Mouse (Mus musculus): Measurements from ENCODE around the gene Ccr6.
"Not testable (repeated sequence)": the region's sequence is repeated elsewhere in the genome, so short reads cannot be mapped to it uniquely, and the experiment has no call there.

Ccr6 gene

GRCm38 (mm10) chr17:8235743-8236142, at the start of gene Ccr6:
Gene Ccr6, plus strand, starts transcription at chr17:8236043.
- in situ Hi-C loops (cut with MboI; ENCODE audit: low pct_unique_long_range_greater_than_20kb in 1 of 2, low sequenced_read_pairs in 2 of 2, unreplicated experiment in 1 of 2), result no loop called here

GRCm38 (mm10) chr17:8193678-8194077, 42.2 kb upstream of the Ccr6 start:
- in situ Hi-C loops (cut with MboI; ENCODE audit: low pct_unique_long_range_greater_than_20kb in 1 of 2, low sequenced_read_pairs in 2 of 2, unreplicated experiment in 1 of 2), result loop anchor here in 1 of 2 experiments (25.0 kb wide), 1 partner anchor 331 kb away; no protein-coding TSS in a partner anchor

GRCm38 (mm10) chr17:8195685-8196376, 40.0 kb upstream of the Ccr6 start:
- in situ Hi-C loops (cut with MboI; ENCODE audit: low pct_unique_long_range_greater_than_20kb in 1 of 2, low sequenced_read_pairs in 2 of 2, unreplicated experiment in 1 of 2), result loop anchor here in 1 of 2 experiments (25.0 kb wide), 1 partner anchor 334 kb away; no protein-coding TSS in a partner anchor

GRCm38 (mm10) chr17:8197652-8198051, 38.2 kb upstream of the Ccr6 start:
- in situ Hi-C loops (cut with MboI; ENCODE audit: low pct_unique_long_range_greater_than_20kb in 1 of 2, low sequenced_read_pairs in 2 of 2, unreplicated experiment in 1 of 2), result loop anchor here in 1 of 2 experiments (25.0 kb wide), 1 partner anchor 335 kb away; no protein-coding TSS in a partner anchor

- in situ Hi-C loops (cut with MboI; ENCODE audit: low pct_unique_long_range_greater_than_20kb in 1 of 2, low sequenced_read_pairs in 2 of 2, unreplicated experiment in 1 of 2), result loop anchor here in 1 of 2 experiments (25.0 kb wide), 1 partner anchor 337 kb away; no protein-coding TSS in a partner anchor
Measured at GRCm38 (mm10) chr17:8199067-8199935, 36.5 kb upstream of the Ccr6 start.

- in situ Hi-C loops (cut with MboI; ENCODE audit: low pct_unique_long_range_greater_than_20kb in 1 of 2, low sequenced_read_pairs in 2 of 2, unreplicated experiment in 1 of 2), result loop anchor here in 1 of 2 experiments (25.0 kb wide), 1 partner anchor 338 kb away; no protein-coding TSS in a partner anchor
Measured at GRCm38 (mm10) chr17:8199936-8200330, 35.9 kb upstream of the Ccr6 start.

GRCm38 (mm10) chr17:8203487-8203886, 32.4 kb upstream of the Ccr6 start:
- in situ Hi-C loops (cut with MboI; ENCODE audit: low pct_unique_long_range_greater_than_20kb in 1 of 2, low sequenced_read_pairs in 2 of 2, unreplicated experiment in 1 of 2), result no loop called here

- in situ Hi-C loops (cut with MboI; ENCODE audit: low pct_unique_long_range_greater_than_20kb in 1 of 2, low sequenced_read_pairs in 2 of 2, unreplicated experiment in 1 of 2), result not testable (repeated sequence)
Measured at GRCm38 (mm10) chr17:8205221-8205631, 30.6 kb upstream of the Ccr6 start.

- in situ Hi-C loops (cut with MboI; ENCODE audit: low pct_unique_long_range_greater_than_20kb in 1 of 2, low sequenced_read_pairs in 2 of 2, unreplicated experiment in 1 of 2), result no loop called here
Measured at GRCm38 (mm10) chr17:8206691-8207090, 29.2 kb upstream of the Ccr6 start.

- in situ Hi-C loops (cut with MboI; ENCODE audit: low pct_unique_long_range_greater_than_20kb in 1 of 2, low sequenced_read_pairs in 2 of 2, unreplicated experiment in 1 of 2), result no loop called here
Measured at GRCm38 (mm10) chr17:8209696-8210095, 26.1 kb upstream of the Ccr6 start.

- in situ Hi-C loops (cut with MboI; ENCODE audit: low pct_unique_long_range_greater_than_20kb in 1 of 2, low sequenced_read_pairs in 2 of 2, unreplicated experiment in 1 of 2), result no loop called here
Measured at GRCm38 (mm10) chr17:8210170-8210569, 25.7 kb upstream of the Ccr6 start.

- in situ Hi-C loops (cut with MboI; ENCODE audit: low pct_unique_long_range_greater_than_20kb in 1 of 2, low sequenced_read_pairs in 2 of 2, unreplicated experiment in 1 of 2), result no loop called here
Measured at GRCm38 (mm10) chr17:8210675-8211074, 25.2 kb upstream of the Ccr6 start.

- in situ Hi-C loops (cut with MboI; ENCODE audit: low pct_unique_long_range_greater_than_20kb in 1 of 2, low sequenced_read_pairs in 2 of 2, unreplicated experiment in 1 of 2), result no loop called here
Measured at GRCm38 (mm10) chr17:8211399-8211798, 24.4 kb upstream of the Ccr6 start.

GRCm38 (mm10) chr17:8214369-8214768, 21.5 kb upstream of the Ccr6 start:
- in situ Hi-C loops (cut with MboI; ENCODE audit: low pct_unique_long_range_greater_than_20kb in 1 of 2, low sequenced_read_pairs in 2 of 2, unreplicated experiment in 1 of 2), result no loop called here

- in situ Hi-C loops (cut with MboI; ENCODE audit: low pct_unique_long_range_greater_than_20kb in 1 of 2, low sequenced_read_pairs in 2 of 2, unreplicated experiment in 1 of 2), result no loop called here
Measured at GRCm38 (mm10) chr17:8215016-8215745, 20.7 kb upstream of the Ccr6 start.

GRCm38 (mm10) chr17:8223225-8223624, 12.6 kb upstream of the Ccr6 start:
- in situ Hi-C loops (cut with MboI; ENCODE audit: low pct_unique_long_range_greater_than_20kb in 1 of 2, low sequenced_read_pairs in 2 of 2, unreplicated experiment in 1 of 2), result no loop called here

- in situ Hi-C loops (cut with MboI; ENCODE audit: low pct_unique_long_range_greater_than_20kb in 1 of 2, low sequenced_read_pairs in 2 of 2, unreplicated experiment in 1 of 2), result no loop called here
Measured at GRCm38 (mm10) chr17:8224072-8224471, 11.8 kb upstream of the Ccr6 start.

GRCm38 (mm10) chr17:8225166-8225565, 10.7 kb upstream of the Ccr6 start:
- in situ Hi-C loops (cut with MboI; ENCODE audit: low pct_unique_long_range_greater_than_20kb in 1 of 2, low sequenced_read_pairs in 2 of 2, unreplicated experiment in 1 of 2), result no loop called here

- in situ Hi-C loops (cut with MboI; ENCODE audit: low pct_unique_long_range_greater_than_20kb in 1 of 2, low sequenced_read_pairs in 2 of 2, unreplicated experiment in 1 of 2), result no loop called here
Measured at GRCm38 (mm10) chr17:8225746-8226145, 10.1 kb upstream of the Ccr6 start.

Measured in mouse embryonic stem cell (cell line).